Mouse (Mus musculus): ENCODE results near the gene Tor2a.

The Tor2a gene

DNA sequence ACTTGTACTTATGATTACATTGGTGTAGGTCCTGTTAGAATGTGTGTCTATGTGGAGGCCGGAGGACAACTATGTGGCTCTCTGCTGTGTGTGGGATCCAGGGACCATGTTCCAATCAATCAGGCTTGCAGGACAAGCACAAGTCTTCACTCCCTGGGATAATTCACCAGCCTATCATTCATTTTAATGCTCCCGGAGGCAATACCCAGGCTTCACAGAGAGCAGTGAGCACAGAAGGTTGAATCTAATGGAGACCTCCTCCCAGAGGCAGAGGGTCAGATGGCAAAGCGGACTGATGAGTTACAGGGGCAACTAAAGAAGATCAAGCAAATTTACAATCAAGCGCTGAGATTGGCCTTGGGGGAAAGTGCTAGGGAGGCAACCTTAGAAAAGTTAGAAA lies 27.5 kb upstream of the Tor2a start:
- no peak for DNase-seq (ENCODE audit: low spot score in 2 of 2)

- DNase-seq (ENCODE audit: low spot score in 2 of 2) = no peak
Observed at GRCm38 (mm10) chr2:32730854-32731253, 26.2 kb upstream of the Tor2a start.

GRCm38 (mm10) chr2:32731911-32732310 lies 25.1 kb upstream of the Tor2a start:
- DNase-seq (ENCODE audit: low spot score in 2 of 2) = no peak

- no peak for DNase-seq (ENCODE audit: low spot score in 2 of 2)
Observed at GRCm38 (mm10) chr2:32732695-32733094, 24.3 kb upstream of the Tor2a start.

- no peak for DNase-seq (ENCODE audit: low spot score in 2 of 2)
Observed at GRCm38 (mm10) chr2:32734480-32734879, 22.6 kb upstream of the Tor2a start.

GRCm38 (mm10) chr2:32734933-32735332 lies 22.1 kb upstream of the Tor2a start:
- DNase-seq (ENCODE audit: low spot score in 2 of 2) = no peak

GRCm38 (mm10) chr2:32736306-32736829 lies 20.7 kb upstream of the Tor2a start:
- no peak for DNase-seq (ENCODE audit: low spot score in 2 of 2)

DNA sequence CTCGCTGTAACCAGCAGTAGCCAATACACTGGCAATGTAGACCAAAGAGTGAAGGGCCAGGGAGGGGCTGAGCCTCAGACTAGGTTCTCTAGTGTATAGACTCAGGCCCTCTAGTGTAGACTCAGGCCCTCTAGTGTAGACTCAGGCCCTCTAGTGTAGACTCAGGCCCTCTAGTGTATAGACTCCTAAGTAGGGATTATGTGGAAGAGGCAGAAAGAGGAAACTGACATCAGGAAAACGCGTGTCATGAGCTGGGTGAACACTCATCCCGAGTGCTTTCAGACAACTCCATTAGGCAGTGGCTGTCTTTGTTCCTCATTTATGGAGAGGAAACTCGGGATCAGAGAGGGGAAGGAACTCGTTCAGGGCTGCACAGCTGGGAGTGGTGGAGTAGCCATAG lies 20.0 kb upstream of the Tor2a start:
- DNase-seq (ENCODE audit: low spot score in 2 of 2) = no peak

DNA sequence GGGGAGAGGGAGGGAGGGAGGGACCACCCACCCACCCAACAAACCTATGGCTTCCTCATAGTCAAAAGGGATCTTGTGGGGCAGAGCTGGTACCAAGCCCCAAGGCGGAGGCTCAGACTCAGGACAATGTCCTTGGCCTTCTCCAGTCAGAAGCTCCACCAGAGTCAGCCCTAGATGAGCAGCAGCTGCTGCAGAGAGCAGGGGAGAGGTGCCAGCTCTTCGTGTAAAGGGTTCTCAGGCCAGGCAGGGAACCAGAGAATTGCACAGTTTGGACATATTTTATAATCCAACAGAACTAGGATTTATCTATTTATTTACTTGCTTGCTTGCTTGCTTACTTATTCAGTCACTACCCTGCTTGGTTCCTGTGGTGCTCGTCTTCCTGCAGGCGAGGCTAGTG lies 17.7 kb upstream of the Tor2a start:
- no peak for DNase-seq (ENCODE audit: low spot score in 2 of 2)

DNA sequence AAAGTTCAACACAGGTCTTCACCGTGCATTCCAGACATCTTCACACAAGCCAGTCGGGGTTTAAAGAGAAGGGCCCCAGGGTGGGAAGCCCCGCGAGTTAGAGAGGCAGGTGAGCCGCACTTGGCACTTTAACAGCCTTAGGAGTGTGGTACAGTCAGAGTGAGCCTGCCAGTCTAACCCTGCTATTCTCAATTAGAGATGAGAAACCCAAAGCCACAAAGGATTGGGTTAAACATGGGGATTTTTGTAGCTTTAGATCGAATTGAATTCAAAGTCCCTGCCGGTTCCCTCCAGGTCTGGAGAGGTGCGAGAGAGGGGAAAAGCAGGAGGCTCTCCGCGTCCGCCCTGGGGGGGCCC lies 16.1 kb upstream of the Tor2a start, which contains the start of gene 6330409D20Rik:
Gene 6330409D20Rik, minus strand, starts transcription at position 101 of the 357 bp plus-strand sequence.
- DNase-seq (ENCODE audit: low spot score in 2 of 2) = no peak

GRCm38 (mm10) chr2:32741273-32742172 lies 15.5 kb upstream of the Tor2a start:
- DNase-seq (ENCODE audit: low spot score in 2 of 2) = peak in 1 of 2 experiments; percentile 55

- DNase-seq (ENCODE audit: low spot score in 2 of 2) = peak; percentile 79
Observed at GRCm38 (mm10) chr2:32742173-32742531, 14.9 kb upstream of the Tor2a start.

GRCm38 (mm10) chr2:32744272-32744982 lies 12.6 kb upstream of the Tor2a start:
- DNase-seq (ENCODE audit: low spot score in 2 of 2) = no peak

- DNase-seq (ENCODE audit: low spot score in 2 of 2) = no peak
Observed at GRCm38 (mm10) chr2:32749082-32749481, 8.0 kb upstream of the Tor2a start.

DNA sequence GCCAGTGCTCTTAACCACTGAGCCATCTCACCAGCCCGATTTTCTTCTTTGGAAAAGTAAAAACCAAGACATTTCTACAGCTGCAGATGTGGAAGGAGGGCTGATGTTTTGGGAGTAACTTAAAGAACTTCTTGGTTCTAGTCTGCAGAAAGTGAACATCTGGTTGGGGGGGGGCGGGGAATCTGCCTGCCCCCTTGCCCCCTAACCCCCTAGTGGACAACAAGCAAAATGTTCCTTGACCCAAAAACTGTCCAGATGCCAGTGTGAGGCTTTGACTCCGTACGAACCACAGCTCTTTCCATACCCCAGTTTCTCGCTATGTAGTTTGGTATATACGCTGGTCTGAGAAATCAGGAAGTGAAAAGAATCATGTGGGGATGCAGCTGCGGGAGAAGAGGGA lies 6.8 kb upstream of the Tor2a start:
- DNase-seq (ENCODE audit: low spot score in 2 of 2) = no peak

DNA sequence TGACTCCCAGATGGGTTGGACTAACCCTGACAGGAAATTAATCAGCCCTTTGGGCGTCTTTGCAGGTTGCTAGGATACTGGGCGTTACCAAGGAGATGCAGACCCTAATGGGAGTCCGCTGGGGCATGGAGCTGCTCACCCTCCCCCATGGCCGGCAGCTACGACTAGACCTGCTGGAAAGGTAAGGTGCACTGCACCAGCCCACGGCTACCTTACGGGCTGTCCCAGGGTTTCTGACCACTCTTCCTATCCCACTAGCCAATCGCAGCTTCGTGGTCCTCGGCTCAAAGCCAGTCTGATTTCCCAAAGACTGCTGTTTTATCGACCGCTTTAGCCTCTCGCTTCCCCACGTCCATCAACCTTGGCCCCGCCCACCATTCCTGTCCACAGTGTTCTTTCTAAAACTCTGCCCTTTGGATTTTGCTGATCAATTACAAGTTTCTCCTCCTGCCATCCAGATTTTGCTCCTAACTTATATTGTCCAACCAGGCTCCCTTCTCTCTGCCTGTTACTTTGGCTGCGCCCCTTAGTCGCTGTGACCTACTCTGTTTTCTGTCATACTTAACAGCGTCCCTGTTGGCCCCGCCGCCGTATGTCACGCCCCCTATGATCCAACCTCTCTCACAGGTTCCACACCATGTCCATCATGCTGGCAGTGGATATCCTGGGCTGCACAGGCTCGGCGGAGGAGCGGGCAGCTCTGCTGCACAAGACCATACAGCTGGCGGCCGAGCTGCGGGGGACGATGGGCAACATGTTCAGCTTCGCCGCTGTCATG lies 6.0 kb upstream of the Tor2a start:
- no peak for DNase-seq (ENCODE audit: low spot score in 2 of 2)

DNA sequence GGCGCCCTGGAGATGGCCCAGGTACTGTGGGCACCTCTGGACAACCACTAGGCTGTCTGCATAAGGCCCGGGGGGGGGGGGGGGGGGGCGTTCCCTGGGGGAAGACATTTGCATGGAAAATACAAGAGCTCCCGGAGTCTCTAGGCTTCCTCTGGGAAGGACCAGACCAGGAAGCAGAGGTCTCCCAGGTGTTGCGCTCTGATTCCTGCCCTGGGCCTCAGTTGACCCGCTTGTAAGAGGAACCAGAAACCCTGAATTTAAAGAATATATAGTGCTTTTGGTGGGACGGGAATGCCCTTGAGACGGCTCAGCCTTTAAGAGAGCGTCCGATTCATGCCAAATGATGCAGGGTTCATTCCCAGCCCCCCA lies 5.4 kb upstream of the Tor2a start:
- DNase-seq (ENCODE audit: low spot score in 2 of 2) = no peak

DNA sequence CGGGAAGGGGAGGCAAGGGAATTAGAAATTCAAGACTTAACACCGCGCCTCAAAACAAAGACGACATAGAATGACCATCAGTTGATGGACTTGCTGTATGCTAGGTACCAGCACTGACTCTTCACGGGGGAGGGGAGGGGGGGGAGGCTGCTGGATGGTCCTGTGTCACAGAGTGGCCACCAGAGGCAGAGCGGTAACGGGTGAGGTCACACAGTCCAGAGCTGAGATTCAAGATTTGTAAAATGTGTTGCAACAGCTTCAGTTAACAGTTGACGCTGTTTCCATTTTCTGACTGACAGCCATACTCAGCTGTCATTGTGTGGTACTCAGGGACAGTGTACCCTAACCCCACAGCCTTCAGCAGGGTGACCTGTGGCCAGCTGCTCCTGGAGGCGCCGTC lies 4.9 kb upstream of the Tor2a start:
- no peak for DNase-seq (ENCODE audit: low spot score in 2 of 2)

DNA sequence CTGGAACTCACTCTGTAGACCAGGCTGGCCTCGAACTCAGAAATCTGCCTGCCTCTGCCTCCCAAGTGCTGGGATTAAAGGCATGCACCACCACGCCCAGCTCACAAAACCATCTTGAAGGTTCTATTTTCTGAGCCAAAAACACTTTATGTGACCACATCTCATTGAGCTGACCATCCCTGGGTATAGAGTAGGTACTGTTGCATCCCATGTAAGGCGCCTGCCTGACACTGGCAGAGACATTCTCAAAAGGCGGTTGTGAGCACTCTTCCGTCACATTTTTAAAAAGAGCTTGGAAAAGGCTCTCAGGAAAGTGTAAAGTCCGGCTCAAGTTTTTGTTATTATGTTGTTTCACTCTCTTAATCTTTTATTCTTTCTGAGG lies 369 bp upstream of the Tor2a start:
- no peak for DNase-seq (ENCODE audit: low spot score in 2 of 2)

DNA sequence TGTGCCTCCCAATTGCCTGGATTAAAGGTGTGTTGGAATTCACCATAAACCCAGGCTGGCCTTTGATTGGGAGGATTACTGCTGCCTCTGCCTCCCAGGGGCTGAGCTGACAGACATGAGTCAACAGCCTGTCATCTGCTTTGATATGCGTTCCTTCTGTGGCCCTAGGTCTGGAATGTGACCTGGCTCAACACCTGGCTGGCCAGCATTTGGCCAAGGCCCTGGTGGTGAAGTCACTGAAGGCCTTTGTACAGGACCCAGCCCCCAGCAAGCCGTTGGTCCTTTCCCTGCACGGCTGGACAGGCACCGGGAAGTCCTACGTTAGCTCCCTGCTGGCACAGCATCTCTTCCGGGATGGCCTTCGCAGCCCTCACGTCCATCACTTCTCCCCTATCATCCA lies 1.5 kb downstream of the Tor2a start:
- DNase-seq (ENCODE audit: low spot score in 2 of 2) = no peak

DNA sequence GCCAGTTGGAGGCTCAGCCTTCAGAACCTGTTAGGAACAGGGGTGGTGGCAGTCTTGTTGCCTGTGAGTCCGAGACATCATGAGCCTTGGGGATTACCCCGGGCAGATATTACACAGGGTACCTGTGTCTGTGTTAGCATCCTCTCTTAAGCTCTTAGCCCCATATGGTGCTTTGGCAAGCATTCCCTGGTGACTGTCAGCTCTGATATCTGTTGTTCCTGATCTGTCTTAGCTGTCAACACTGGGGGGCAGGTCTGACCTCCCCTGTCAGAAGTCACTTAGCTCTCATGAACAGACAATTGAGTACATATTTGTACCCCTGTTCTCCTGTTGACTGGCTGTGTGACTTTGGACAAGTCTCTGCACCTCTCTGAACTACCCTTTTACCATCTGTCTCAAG lies 2.0 kb downstream of the Tor2a start:
- DNase-seq (ENCODE audit: low spot score in 2 of 2) = no peak

DNA sequence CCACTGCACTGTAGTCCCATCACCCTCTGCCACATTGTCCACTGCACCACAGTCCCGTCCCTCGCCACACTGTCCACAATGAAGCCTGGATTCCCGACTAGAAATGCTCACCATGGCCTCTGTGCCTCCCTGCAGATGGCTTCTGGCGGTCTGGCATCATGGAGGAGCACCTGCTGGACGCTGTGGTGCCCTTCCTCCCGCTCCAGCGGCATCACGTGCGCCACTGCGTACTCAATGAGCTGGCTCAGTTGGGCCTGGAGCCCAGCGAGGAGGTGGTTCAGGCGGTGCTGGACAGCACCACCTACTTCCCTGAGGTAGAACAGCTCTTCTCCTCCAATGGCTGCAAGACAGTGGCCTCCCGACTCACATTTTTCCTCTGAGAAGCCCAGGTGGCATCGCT lies 4.3 kb downstream of the Tor2a start:
- no peak for DNase-seq (ENCODE audit: low spot score in 2 of 2)
